Mouse (Mus musculus) mesoderm, embryonic 11.5 days (tissue): ENCODE measurements around the gene Gbp10.
"Not testable (repeated sequence)": the region's sequence is repeated elsewhere in the genome, so short reads cannot be mapped to it uniquely, and the experiment has no call there.

Experiments used
- DNase-seq: peaks from one replicate; pipeline ENCODE4 v3.0.0-alpha.2; 2012; ENCODE audit warnings: low read depth, low spot score

The Gbp10 gene

DNA sequence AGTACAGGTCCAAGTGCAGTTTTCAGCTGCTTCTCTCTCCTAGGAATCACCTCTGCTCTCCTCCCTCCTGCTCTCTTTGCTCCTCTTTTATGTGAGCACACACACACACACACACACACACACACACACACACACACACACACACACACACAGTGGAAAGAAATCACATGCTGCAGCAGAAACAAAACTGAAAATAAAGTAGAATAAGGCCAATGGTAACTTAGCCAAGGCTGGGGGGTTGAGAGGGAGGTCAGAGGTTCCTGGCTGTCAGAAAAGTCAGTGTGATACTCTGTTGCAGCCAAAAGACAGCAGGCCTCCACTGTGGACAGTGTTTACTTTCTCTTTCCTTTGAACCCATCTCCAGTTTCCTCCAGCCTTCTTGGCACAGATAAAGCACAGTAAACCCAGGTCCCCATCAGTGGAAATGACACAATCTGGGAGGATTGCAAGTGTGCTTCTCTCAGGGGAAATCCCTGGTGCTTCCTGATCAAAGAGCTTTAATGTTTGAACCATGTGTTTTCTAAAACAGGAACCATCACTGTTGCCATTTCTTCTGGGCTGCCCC, at the start of gene Gbp10:
Gene Gbp10 (minus strand): TSS at position 51 of the 565 bp plus-strand sequence.
- not testable (repeated sequence) for DNase-seq

DNA sequence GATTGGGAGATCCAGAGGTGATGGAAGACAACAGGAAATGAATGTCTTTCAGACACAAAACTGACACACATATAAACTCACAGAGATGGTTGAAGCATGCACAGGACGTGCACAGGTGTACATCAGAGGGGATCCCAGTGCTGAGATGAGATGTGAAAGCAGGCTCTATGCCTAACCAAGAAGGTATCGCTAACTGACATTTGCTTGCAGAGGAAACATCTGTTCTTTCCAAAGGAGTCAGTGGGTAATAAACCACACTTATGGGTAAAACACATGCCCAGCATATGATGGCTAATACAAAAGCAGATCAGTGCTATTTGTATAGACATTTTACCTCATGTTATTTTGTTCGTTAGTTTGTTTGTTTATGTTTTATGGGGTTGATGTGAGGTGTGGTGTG, 21.3 kb upstream of the Gbp10 start:
- DNase-seq, result not testable (repeated sequence)

DNA sequence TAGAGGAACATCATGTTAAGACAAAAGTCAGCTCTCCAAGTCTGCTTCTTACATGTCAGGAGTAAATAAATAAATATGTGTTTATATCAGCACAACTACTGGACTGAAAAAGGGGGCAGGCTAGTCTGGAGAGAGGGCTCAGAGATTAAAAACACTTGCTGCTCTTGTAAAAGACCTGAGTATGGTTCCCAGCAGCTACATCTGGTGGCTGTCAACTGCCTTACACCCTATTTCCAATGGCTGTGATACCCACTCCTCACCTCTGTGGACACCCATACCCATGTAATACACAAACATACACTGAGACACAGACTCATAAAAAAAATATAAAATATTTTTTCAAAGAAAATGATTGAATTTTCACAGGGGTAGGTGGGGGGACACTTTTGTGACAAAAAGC, 13.2 kb upstream of the Gbp10 start:
- no peak for DNase-seq

DNA sequence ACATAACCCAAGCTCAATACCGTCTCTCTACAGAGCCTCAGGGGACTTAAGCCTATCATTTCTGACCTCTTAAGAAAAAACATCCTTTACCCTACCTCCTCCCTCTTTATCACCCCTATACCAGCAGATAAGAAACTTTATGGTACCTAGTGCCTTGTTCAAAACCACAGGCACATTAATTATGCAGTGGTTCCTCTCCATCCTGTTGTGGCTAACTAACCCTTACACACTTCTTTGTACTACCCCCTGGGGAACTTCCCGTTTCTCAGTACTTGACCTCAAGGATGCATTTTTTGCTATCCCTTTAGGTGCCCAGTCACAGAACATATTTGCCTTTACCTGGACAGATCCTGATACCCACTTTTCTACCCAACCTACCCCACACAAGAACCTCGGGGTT, 5.4 kb upstream of the Gbp10 start:
- DNase-seq, result not testable (repeated sequence)

DNA sequence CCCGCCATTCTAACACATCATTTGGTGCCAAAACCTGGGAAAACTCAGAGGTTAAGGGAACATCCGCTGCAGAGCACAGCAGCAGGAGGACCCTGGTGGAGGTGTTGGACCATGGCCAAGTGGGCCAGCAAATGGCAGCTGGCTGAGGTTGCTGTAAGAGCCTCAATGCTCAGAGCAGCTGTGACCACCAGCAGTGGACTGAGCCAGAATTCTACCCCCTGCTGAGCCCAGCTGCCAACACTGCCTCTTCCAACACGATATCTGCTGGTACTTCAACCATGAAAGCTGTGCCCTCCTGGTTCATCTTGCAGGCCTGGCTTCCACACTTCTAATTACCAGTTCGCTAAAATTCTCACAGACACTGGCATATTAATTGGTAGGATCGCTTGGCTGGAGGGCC, 1.6 kb upstream of the Gbp10 start:
- DNase-seq, result not testable (repeated sequence)

DNA sequence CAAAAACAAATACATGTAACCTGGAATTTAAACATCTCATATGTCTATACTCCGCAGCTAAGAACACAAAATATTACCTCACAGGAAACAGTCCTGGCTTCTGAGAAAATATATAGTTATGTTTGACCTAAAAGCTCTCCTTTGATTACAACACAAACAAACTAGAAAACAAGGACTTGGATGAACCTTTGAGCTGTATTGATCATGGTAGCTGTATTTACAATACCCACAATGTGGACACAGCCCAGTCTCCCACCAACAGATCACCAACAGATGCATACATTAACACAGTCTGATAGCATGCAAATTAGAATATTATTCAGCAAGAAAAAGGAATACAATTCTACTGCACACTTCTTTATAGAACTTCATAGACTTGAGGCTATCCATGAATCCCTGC, 931 bp downstream of the Gbp10 start:
- DNase-seq, result not testable (repeated sequence)

DNA sequence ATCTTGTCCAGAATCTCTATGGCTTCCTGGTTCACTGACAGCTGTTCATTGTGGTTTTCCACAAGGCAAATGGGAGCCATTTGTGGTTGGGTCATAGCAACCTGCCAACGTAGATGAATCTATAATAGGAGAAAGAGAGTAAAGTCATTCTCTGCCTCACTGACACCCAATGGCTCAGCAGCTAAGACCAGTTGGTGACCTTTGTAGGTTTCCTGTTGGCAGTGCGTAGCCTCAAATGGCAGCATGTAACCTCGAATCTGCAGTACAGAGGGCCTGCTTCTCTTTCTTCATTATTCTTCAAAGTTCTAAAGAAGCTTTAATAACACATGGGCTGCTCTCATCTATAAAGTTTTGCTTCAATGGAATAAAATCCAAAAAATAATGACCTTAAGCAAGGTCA, 3.3 kb downstream of the Gbp10 start:
- DNase-seq, result not testable (repeated sequence)

DNA sequence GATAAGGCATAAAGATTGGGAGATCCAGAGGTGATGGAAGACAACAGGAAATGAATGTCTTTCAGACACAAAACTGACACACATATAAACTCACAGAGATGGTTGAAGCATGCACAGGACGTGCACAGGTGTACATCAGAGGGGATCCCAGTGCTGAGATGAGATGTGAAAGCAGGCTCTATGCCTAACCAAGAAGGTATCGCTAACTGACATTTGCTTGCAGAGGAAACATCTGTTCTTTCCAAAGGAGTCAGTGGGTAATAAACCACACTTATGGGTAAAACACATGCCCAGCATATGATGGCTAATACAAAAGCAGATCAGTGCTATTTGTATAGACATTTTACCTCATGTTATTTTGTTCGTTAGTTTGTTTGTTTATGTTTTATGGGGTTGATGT, 30.4 kb downstream of the Gbp10 start:
- DNase-seq, result not testable (repeated sequence)

DNA sequence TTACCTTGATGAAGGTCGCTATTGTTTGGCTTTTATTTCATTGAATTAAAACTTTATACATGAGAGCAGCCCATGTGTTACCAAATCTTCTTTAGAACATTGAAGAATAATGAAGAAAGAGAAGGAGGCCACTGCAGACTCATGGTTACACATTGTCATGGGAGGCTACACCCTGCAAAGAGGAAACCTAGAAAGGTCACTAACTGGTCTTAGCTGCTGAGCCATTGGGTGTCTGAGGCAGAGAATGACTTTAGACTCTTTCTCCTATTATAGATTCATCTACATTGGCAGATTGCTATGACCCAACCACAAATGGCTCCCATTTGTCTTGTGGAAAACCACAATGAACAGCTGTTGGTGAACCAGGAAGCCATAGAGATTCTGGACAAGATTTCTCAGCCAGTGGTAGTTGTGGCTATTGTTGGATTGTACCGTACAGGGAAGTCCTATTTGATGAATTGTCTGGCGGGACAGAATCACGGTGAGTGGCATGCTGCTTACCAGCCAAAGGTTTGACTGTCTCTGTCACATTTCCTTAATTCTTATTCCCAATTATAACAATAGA, 38.5 kb downstream of the Gbp10 start:
- DNase-seq, result not testable (repeated sequence)

DNA sequence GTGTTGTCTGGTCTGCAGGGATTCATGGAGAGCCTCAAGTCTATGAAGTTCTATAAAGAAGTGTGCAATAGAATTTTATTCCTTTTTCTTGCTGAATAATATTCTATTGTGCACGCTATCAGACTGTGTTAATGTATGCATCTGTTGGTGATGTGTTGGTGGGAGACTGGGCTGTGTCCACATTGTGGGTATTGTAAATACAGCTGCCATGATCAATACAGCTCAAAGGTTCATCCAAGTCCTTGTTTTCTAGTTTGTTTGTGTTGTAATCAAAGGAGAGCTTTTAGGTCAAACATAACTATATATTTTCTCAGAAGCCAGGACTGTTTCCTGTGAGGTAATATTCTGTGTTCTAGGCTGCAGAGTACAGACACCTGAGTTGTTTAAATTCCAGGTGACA, 40.2 kb downstream of the Gbp10 start:
- DNase-seq, result not testable (repeated sequence)

DNA sequence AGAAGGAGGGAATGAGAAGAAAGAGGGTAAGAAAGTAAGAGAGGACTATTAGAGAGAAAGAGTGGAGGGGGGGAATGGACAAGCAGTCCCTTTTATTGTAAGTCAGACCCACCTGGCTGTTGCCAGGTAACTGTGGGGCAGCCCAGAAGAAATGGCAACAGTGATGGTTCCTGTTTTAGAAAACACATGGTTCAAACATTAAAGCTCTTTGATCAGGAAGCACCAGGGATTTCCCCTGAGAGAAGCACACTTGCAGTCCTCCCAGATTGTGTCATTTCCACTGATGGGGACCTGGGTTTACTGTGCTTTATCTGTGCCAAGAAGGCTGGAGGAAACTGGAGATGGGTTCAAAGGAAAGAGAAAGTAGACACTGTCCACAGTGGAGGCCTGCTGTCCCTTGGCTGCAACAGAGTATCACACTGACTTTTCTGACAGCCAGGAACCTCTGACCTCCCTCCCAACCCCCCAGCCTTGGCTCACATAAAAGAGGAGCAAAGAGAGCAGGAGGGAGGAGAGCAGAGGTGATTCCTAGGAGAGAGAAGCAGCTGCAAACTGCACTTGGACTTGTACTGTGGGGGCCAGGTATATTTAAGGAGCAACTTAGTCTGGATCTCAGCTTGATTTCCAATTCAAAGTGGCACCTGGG, 41.3 kb downstream of the Gbp10 start:
- DNase-seq, result not testable (repeated sequence)

DNA sequence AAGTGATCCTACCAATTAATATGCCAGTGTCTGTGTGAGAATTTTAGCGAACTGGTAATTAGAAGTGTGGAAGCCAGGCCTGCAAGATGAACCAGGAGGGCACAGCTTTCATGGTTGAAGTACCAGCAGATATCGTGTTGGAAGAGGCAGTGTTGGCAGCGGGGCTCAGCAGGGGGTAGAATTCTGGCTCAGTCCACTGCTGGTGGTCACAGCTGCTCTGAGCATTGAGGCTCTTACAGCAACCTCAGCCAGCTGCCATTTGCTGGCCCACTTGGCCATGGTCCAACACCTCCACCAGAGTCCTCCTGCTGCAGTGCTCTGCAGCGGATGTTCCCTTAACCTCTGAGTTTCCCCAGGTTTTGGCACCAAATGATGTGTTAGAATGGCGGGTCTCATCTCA, 43.0 kb downstream of the Gbp10 start:
- DNase-seq, result not testable (repeated sequence)

DNA sequence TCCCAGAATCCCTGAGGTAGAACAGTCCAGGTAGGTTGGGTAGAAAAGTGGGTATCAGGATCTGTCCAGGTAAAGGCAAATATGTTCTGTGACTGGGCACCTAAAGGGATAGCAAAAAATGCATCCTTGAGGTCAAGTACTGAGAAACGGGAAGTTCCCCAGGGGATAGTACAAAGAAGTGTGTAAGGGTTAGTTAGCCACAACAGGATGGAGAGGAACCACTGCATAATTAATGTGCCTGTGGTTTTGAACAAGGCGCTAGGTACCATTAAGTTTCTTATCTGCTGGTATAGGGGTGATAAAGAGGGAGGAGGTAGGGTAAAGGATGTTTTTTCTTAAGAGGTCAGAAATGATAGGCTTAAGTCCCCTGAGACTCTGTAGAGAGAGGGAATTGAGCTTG, 46.8 kb downstream of the Gbp10 start:
- not testable (repeated sequence) for DNase-seq

DNA sequence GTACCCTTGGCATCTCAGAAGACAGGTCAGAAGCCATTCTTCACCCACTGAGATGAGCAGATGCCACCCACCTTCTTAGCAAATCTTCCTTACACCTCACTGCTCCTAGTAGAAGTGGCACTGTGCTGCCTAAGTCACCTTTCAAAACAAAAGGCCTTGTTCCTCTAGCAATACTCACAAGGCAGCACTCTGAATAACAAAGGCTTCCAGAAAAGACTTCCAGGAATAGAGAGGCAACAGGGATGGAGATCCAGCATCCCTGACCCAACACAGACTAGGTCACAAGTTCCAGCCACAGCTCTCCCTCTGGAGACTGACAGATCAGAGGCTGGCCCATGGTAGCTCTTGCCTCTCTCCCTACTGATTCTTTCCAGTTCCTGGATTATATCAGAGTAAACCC, 57.9 kb downstream of the Gbp10 start:
- DNase-seq, result no peak
